Mouse (Mus musculus) adrenal gland, postnatal 14 days (tissue): ENCODE measurements at regions not wholly inside any gene's neighbourhood (a gene's known extent, or its start where the extent isn't known, plus 50 kb on each side); places are given as distances from the start of the nearest gene placed in this dataset.

Experiments used
- DNase-seq: peaks from one replicate; pipeline ENCODE4 v3.0.0; 2021; ENCODE audit warnings: mixed read lengths

GRCm38 (mm10) chr7:129441085-129441617, 150.5 kb upstream of the Wdr11 start:
- no peak for DNase-seq

GRCm38 (mm10) chr7:129469496-129469895, 122.2 kb upstream of the Wdr11 start:
- peak; percentile 74 for DNase-seq

DNA sequence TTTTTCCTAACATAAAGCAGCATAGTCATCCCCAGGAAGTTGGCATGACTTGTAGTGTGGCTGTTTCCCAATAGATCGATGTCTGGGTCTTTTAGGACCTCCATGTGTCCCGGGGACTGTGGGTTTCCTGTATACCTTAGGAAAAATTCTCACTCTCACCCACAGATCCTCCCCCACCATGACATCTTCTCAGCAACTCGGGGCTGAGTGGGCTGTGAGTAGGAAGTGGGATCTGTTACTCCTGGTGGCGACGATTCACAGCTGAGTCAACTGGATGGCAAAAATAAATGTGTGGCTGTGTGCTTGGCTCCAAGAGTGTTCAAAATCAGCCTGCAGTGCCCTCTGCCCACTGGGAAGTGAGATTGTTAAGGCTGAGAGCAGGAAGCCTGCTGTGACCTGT, 107.9 kb upstream of the Wdr11 start:
- DNase-seq: no peak

- DNase-seq: peak; percentile 36
Observed at GRCm38 (mm10) chr7:129506894-129507293, 84.8 kb upstream of the Wdr11 start.

DNA sequence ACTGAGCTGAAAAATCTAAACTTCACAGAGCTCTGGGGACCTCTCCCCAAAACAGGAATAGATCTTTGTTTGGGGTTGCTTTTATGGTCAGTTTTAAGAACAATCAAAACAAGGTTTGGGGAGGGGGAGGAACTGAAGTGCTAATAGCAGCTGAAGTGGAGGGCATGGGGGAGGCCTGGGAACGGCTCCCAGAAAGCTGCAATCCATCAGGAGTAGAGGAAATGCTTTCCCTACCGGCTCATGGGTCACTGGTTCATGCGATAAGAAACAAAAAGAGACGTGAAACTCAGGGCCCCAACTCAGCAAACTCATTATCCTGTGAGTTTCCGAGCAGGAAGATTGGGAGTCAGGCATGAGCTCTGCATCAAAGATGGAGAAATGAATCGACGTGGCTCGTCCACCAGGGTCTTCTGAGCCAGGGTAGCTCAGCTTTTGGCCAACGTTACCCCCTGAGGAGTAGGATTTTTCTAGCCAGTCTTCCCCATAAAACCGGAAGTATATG, 82.0 kb upstream of the Wdr11 start:
- no peak for DNase-seq

GRCm38 (mm10) chr7:129514619-129515018, 77.0 kb upstream of the Wdr11 start:
- peak; percentile 11 for DNase-seq

GRCm38 (mm10) chr7:129524369-129524915, 67.2 kb upstream of the Wdr11 start:
- no peak for DNase-seq

GRCm38 (mm10) chr7:129525985-129526384, 65.7 kb upstream of the Wdr11 start:
- peak; percentile 58 for DNase-seq

GRCm38 (mm10) chr7:129528263-129528662, 63.4 kb upstream of the Wdr11 start:
- no peak for DNase-seq

DNA sequence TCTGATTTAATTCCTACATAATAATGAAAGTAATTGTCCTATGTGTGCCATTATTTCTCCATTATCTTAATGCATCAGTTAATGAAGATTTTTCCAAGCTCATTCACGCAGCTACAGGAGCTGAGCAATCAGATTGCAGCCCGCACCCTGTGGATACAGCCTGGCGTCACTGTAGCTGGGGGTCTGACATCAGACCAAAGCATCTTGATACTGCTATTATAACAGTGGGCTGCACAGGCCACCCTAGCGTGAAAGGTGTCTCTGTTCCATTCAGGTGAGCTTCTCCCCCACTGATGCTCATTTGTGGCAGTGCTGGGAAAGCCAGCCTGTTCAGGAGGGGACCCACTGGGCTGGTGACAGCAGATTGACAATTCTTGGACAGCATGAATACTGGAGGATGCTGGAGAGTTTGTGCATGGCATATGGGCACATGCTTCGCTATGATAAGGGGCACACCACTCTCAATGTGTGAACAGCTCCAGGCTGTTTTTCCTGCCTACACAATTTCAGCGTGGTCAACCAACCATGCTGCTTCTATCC, 58.2 kb upstream of the Wdr11 start:
- no peak for DNase-seq
